Mouse (Mus musculus) heart, postnatal 10 days (tissue): Measurements from ENCODE around the gene Thbs3. TPM values are rescaled to one million over a fixed set of nuclear protein-coding genes. Genes with fewer than 3 reads are reported as not detected.

Source experiments
- DNase-seq, 2 experiments: peaks; one replicate each; pipeline ENCODE4 v3.0.0; 2021
- intact Hi-C: fragments of 180-260 bp; cut with DNase I; formaldehyde crosslinking; loops from one replicate; pipeline ENCODE4 v1.15.1; 2025
- total RNA-seq, 2 experiments: library from RNA; stranded (reverse); gene quantifications; 2 replicates each; pipeline ENCODE4 v1.2.3; 2021

Thbs3 gene
- total RNA-seq, 2 experiments from 2014 or later = 20.4 to 21.8 TPM

DNA sequence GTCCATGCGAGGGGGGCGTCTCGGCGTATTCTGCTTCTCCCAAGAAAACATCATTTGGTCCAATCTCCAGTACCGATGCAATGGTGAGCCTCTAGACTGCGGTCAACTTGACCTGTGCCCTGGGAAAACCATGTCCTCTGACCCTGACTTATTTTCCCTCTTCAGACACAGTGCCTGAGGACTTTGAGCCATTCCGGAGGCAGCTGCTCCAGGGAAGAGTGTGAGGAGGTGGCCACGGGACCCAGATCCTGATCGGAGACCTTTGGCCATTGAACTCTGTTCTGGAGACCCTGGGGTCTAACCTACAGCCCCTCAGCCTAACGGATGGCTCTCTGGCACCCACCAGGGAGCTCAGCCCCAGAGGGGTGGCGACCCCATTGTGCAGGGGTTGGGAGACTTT lies 11.4 kb downstream of the Thbs3 start:
- intact Hi-C loops = no loop called here
- DNase-seq = no peak

GRCm38 (mm10) chr3:89226900-89227299 lies 11.9 kb downstream of the Thbs3 start, which contains the start of gene Mtx1:
Gene Mtx1, minus strand, starts transcription at chr3:89227088.
- no peak for DNase-seq
- intact Hi-C loops = no loop called here

- DNase-seq = peak; percentile 89 to 90
- intact Hi-C loops = no loop called here
Measured at GRCm38 (mm10) chr3:89227307-89228179, 12.6 kb downstream of the Thbs3 start.

GRCm38 (mm10) chr3:89228180-89228549 lies 13.2 kb downstream of the Thbs3 start:
- intact Hi-C loops = no loop called here
- DNase-seq = peak; percentile 92 to 94

- intact Hi-C loops = no loop called here
- DNase-seq = no peak
Measured at GRCm38 (mm10) chr3:89228836-89229235, 13.9 kb downstream of the Thbs3 start, which contains the start of gene Muc1. Gene Muc1, plus strand, starts transcription at chr3:89229057.

GRCm38 (mm10) chr3:89229276-89229675 lies 14.3 kb downstream of the Thbs3 start:
- intact Hi-C loops = no loop called here
- no peak for DNase-seq

- no peak for DNase-seq
- intact Hi-C loops = no loop called here
Measured at GRCm38 (mm10) chr3:89230561-89230960, 15.6 kb downstream of the Thbs3 start.

DNA sequence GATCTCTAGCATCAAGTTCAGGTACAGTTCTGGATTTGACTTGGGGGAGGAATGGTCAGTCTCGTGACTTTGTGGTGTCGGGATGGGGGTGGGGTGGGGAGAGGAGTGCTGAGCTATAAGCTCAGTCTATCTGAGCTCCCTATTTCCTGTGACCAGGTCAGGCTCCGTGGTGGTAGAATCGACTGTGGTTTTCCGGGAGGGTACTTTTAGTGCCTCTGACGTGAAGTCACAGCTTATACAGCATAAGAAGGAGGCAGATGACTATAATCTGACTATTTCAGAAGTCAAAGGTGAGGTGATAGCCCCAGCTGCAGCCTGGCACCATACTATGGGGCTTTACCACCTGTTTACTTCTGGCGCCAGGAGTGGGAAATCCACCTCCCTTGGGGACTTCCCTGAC lies 16.4 kb downstream of the Thbs3 start:
- no peak for DNase-seq
- intact Hi-C loops = no loop called here

- intact Hi-C loops = no loop called here
Measured at GRCm38 (mm10) chr3:89231772-89232275, 16.8 kb downstream of the Thbs3 start.

GRCm38 (mm10) chr3:89232614-89233013 lies 17.6 kb downstream of the Thbs3 start:
- intact Hi-C loops = no loop called here
- no peak for DNase-seq

More at GRCm38 (mm10) chr3:89231772-89232275, 16.8 kb downstream of the Thbs3 start:
- no peak for DNase-seq

DNA sequence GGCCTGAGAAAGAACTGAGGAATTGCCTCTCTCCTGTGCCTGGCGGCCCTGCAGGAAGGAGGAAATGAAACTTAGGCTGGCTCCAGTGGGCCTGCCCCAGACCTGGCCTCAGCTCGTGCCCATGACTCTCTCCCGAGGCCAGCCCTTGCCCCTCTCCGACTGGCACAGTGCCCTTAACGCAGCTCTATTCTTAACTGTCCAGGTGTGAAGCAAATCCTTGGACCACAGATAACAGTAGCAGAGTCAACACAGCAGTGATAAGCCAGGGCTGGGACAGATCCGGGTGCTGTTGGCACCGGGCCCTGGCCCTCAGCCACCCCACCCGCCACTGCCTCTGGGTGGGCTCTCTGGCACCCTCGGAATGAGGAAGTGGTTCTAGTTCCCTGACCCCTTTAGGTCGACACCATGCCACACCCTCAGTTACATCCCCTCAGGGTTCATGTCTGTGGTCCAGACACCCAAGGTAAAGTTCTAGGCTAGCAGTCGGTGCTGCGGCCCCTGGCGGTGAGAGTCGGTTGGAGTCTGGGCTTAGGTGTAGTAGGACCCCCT lies 18.7 kb downstream of the Thbs3 start:
- intact Hi-C loops = no loop called here
- DNase-seq = peak; percentile 44 to 55

DNA sequence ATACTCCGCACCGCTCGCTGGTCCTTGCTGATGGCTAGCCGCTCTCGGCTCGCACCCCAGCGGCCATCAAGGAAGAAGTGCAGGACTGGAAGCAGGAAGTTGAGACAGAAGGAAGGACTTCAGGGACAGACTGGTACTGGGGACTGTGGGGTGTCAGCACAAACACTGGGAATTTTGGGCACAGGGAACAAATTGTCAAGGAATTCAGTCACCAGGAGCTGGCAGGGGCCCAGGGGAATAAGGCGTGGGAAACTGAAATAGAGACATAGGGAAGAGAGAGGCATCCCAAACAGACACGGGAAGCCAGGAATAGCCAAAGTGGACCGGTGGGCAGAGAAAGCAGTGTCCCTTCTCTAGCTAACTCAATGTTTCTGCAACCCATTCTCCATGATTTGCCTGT lies 21.5 kb downstream of the Thbs3 start:
- intact Hi-C loops = no loop called here
- no peak for DNase-seq

DNA sequence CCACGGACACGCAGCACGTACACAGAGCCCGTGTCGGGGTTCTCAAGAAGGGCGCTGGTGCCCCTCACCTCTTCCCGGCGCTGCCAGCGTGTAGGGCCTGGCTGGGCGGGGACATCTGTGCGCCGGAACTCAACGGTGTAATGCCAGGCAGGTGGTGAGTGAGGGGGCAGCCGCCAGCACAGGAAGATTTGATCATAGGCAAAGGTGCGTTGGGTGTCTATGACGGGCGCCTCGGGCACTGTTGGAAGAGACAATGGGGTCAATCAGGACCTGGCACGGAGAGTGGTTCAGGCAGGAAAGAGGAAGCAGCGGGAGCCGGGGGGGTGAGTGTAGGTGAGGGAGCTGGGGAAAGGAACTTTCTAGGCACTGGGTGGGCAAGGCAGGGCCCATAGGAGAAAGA lies 22.7 kb downstream of the Thbs3 start:
- intact Hi-C loops = no loop called here
- DNase-seq = no peak

DNA sequence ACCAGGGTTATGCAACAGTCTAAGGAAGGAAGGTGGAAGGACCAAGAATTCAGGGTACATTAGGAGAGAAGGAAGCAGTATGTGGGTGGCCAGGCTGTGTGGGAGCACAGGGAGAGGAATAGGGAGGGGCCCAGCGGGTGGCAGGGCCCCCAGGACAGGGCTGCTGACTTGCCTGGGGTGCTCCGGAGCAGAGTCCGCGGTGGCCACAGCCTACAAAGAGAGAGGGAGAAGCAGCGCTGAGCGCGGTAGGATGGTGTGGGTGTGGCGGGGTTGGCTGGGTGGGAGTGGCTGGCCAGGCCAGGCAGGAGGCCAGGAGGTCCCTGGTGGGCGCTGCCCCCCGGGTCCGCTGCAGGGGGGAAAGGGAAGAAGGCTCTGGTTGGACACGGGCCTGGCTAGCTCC lies 23.5 kb downstream of the Thbs3 start:
- DNase-seq = no peak
- intact Hi-C loops = no loop called here

- intact Hi-C loops = no loop called here
- DNase-seq = peak; percentile 59 to 83
Measured at GRCm38 (mm10) chr3:89242331-89242895, 27.4 kb downstream of the Thbs3 start.

GRCm38 (mm10) chr3:89243609-89244008 lies 28.6 kb downstream of the Thbs3 start:
- peak in 1 of 2 experiments; percentile 64 for DNase-seq

GRCm38 (mm10) chr3:89244158-89244981 lies 29.4 kb downstream of the Thbs3 start:
- intact Hi-C loops = no loop called here
- DNase-seq = peak in 1 of 2 experiments; percentile 36

More at GRCm38 (mm10) chr3:89243609-89244008, 28.6 kb downstream of the Thbs3 start:
- intact Hi-C loops = no loop called here

- intact Hi-C loops = no loop called here
- no peak for DNase-seq
Measured at GRCm38 (mm10) chr3:89244982-89245687, 30.2 kb downstream of the Thbs3 start.

DNA sequence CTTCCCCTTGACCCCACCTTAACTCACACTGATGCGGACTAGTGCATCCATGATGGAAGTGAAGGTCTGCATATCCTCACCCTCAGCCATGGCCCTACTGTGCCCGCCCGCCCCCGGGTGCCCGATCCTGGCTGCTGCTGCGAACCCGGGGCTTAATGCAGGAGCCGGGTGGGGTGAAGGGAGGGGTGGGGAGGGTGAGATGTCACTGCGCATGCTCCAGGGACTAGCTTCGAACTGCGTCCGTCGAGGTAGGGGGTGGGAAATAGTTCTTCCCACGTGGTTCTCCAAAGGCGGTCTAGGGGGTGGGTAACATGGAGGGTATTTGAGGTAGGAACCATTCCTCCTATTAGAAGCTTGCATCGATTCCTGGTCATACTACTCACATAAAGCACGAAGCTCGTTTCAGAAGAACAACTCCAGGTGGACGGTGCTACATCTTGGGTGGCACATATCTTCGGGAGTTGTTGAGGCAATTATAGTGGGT lies 30.8 kb downstream of the Thbs3 start, which contains the start of gene Krtcap2:
Gene Krtcap2 (plus strand): TSS at position 279 of the 484 bp plus-strand sequence.
- intact Hi-C loops = loop anchor here (1.0 kb wide), 1 partner anchor 37 kb away; no protein-coding TSS in a partner anchor

More for the DNA sequence above, 30.8 kb downstream of the Thbs3 start, which contains the start of gene Krtcap2:
- peak in 1 of 2 experiments; percentile 40 for DNase-seq
